Mouse (Mus musculus): ENCODE data around the gene Trip13. TPM values are rescaled to one million over a fixed set of nuclear protein-coding genes. Genes with fewer than 3 reads are reported as not detected.

Trip13 gene
- total RNA-seq, 1 experiment from 2014 or later, result 32.6 TPM

GRCm38 (mm10) chr13:73907136-73907535, 30.4 kb downstream of the Trip13 start:
- ATAC-seq (replicated peaks in 1 of 2; ENCODE audit: insufficient read depth in 1 of 2, low FRiP score in 2 of 2, low TSS enrichment in 1 of 2, low read depth in 1 of 2, poor library complexity in 2 of 2, severe bottlenecking in 2 of 2), result no peak

- no peak for ATAC-seq (replicated peaks in 1 of 2; ENCODE audit: insufficient read depth in 1 of 2, low FRiP score in 2 of 2, low TSS enrichment in 1 of 2, low read depth in 1 of 2, poor library complexity in 2 of 2, severe bottlenecking in 2 of 2)
Observed at GRCm38 (mm10) chr13:73897561-73897960, 40.0 kb downstream of the Trip13 start.

- no peak for ATAC-seq (replicated peaks in 1 of 2; ENCODE audit: insufficient read depth in 1 of 2, low FRiP score in 2 of 2, low TSS enrichment in 1 of 2, low read depth in 1 of 2, poor library complexity in 2 of 2, severe bottlenecking in 2 of 2)
Observed at GRCm38 (mm10) chr13:73892493-73893178, 44.9 kb downstream of the Trip13 start.

GRCm38 (mm10) chr13:73887415-73887874, 50.1 kb downstream of the Trip13 start:
- no peak for ATAC-seq (replicated peaks in 1 of 2; ENCODE audit: insufficient read depth in 1 of 2, low FRiP score in 2 of 2, low TSS enrichment in 1 of 2, low read depth in 1 of 2, poor library complexity in 2 of 2, severe bottlenecking in 2 of 2)

GRCm38 (mm10) chr13:73886601-73887000, 51.0 kb downstream of the Trip13 start:
- no peak for ATAC-seq (replicated peaks in 1 of 2; ENCODE audit: insufficient read depth in 1 of 2, low FRiP score in 2 of 2, low TSS enrichment in 1 of 2, low read depth in 1 of 2, poor library complexity in 2 of 2, severe bottlenecking in 2 of 2)

GRCm38 (mm10) chr13:73886066-73886465, 51.5 kb downstream of the Trip13 start:
- no peak for ATAC-seq (replicated peaks in 1 of 2; ENCODE audit: insufficient read depth in 1 of 2, low FRiP score in 2 of 2, low TSS enrichment in 1 of 2, low read depth in 1 of 2, poor library complexity in 2 of 2, severe bottlenecking in 2 of 2)

GRCm38 (mm10) chr13:73885656-73886055, 51.9 kb downstream of the Trip13 start:
- no peak for ATAC-seq (replicated peaks in 1 of 2; ENCODE audit: insufficient read depth in 1 of 2, low FRiP score in 2 of 2, low TSS enrichment in 1 of 2, low read depth in 1 of 2, poor library complexity in 2 of 2, severe bottlenecking in 2 of 2)

- ATAC-seq (replicated peaks in 1 of 2; ENCODE audit: insufficient read depth in 1 of 2, low FRiP score in 2 of 2, low TSS enrichment in 1 of 2, low read depth in 1 of 2, poor library complexity in 2 of 2, severe bottlenecking in 2 of 2), result no peak
Observed at GRCm38 (mm10) chr13:73881347-73881746, 56.2 kb downstream of the Trip13 start.

- ATAC-seq (replicated peaks in 1 of 2; ENCODE audit: insufficient read depth in 1 of 2, low FRiP score in 2 of 2, low TSS enrichment in 1 of 2, low read depth in 1 of 2, poor library complexity in 2 of 2, severe bottlenecking in 2 of 2), result no peak
Observed at GRCm38 (mm10) chr13:73879824-73880223, 57.8 kb downstream of the Trip13 start.

- no peak for ATAC-seq (replicated peaks in 1 of 2; ENCODE audit: insufficient read depth in 1 of 2, low FRiP score in 2 of 2, low TSS enrichment in 1 of 2, low read depth in 1 of 2, poor library complexity in 2 of 2, severe bottlenecking in 2 of 2)
Observed at GRCm38 (mm10) chr13:73872159-73872558, 65.4 kb downstream of the Trip13 start.

Other genes starting within 250 kb of the Trip13 start
- gene Slc6a19, start 232.9 kb downstream of the Trip13 start, total RNA-seq (2017), result 0.06 TPM in 1 of 2 replicates, not detected in the other
- 11.8 and 19.2 TPM in 2 replicates for gene Slc12a7, start 204.7 kb downstream of the Trip13 start, total RNA-seq (2017)
- not detected in 2 replicates for gene Nkd2, start 90.2 kb downstream of the Trip13 start, total RNA-seq (2017)
- gene Brd9, start within 50 bp of the Trip13 start, total RNA-seq (2017), result 106 and 107 TPM in 2 replicates
- gene Zdhhc11, start 26.1 kb upstream of the Trip13 start, total RNA-seq (2017), result not detected in 2 replicates
- gene Tppp, start 71.6 kb upstream of the Trip13 start, total RNA-seq (2017), result 0.44 TPM in 1 of 2 replicates, not detected in the other
- gene Cep72, start 124.5 kb upstream of the Trip13 start, total RNA-seq (2017), result 8.9 and 11.8 TPM in 2 replicates
- not detected in 2 replicates for gene Slc9a3, start 183.7 kb upstream of the Trip13 start, total RNA-seq (2017)